Mouse (Mus musculus) adrenal gland, postnatal 25 days (tissue): ENCODE results near the gene Sept8. TPM values are rescaled to one million over a fixed set of nuclear protein-coding genes. Genes with fewer than 3 reads are reported as not detected.

Experiments
- DNase-seq: peaks from one replicate; pipeline ENCODE4 v3.0.0; 2021; ENCODE audit warnings: mixed read lengths
- long read RNA-seq: library from polyadenylated mRNA; stranded (forward); transcript quantifications from one replicate; pipeline ENCODE4 v2.0.0, GENCODE M21; 2021
- total RNA-seq: library from RNA; stranded (reverse); gene quantifications from 2 replicates; pipeline ENCODE4 v1.2.3, GENCODE M21; 2021

Gene Sept8
- total RNA-seq = 44.5 and 44.6 TPM in 2 replicates
- long read RNA-seq, full-length matches to known transcripts = 6 of 17 reads
- long read RNA-seq, partial matches to known transcripts = 1 of 17 reads
- long read RNA-seq, other reads (novel, unspliced or antisense) = 10 of 17 reads

- DNase-seq = peak; percentile 71
Measured at GRCm38 (mm10) chr11:53519207-53520121, at the start of gene Sept8. Gene Sept8 (plus strand): TSS chr11:53519257.

DNA sequence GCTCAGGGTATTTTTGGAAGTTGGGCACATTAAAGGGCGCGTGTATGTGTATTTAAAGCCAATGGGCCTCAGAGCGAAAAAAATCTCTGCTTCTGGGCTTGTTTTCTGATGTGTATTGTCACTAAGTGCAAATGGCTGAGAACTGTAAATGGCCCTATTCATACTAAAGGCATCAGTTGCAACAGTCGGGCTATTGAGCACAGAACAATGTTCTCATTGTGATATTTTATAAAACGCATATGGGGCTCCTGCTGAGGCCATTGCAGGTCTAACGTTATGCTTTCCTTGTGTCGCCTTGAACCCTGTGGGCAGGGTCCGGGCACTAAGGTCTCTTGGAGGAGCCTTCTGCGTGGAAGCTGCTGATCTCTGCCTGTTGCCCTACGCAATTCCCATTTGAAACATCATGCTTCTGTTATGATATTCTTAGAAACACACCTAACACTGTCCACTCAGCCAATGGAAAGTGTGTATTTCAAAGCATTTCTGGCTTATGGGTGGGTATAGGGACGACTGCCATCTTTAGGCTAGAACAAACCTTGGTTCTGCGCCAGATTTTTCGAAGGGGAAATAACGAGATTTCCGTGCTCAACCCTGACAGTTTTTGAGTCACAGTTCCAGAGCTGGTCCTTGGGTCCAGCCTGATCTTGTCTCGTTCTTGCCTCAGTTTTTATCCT lies 49.6 kb upstream of the Sept8 start:
- DNase-seq = no peak

DNA sequence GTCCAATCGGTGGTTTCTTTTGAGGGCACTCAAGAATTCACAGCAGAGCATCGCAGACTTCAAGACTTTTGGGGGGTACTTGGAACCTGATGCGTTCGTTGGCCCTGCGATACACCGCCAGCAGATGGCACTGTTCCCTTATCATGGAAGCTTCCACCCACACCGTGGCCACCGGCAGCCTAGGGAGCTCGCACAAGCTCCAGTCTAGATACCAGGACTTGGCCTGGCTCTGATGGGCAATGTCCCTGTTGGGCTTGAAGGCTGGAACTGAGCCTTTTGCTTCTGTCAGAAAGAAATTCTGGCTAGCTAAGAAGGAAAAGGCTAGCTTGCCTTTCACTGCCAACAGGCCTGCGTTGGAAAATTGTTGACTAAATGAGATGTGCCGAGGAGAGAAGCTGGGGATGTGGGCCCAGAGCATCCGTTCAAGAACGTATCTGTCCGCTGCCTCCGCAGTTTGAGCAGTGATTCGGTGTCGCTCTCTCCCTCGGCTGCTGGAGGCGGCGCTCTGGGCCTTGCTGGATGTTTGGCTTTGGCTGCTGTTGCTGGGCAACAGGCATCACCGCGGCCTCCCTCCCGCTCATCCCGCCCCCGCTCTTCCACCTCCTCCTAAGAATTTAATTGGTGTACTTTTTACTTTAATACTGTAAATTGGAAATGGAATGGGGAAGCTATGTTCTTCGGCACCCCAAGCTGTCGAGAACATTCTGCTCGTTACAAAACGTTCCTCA lies 48.9 kb upstream of the Sept8 start, which contains the start of gene Gm9837:
TSS of gene Gm9837 (minus strand) at position 512 of the 728 bp plus-strand sequence.
- DNase-seq = peak; percentile 91

DNA sequence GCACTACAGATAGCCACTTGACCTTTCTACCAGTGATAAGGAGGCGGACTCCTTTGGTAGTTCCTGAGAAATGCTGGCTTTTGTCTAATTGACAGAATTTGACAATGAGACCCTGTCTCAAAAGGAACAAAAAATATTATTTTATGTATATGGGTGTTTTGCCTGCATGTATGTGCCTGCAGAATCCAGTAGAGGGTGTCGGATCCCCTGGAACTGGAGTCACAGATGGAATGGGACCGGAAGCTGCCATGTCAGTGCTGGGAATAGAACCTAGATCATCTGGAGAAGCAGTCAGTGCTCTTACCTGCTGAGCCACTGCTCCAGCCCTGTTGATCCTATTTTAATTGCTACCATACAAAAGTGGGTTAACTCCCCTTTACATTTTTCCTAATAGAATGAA lies 46.3 kb upstream of the Sept8 start:
- no peak for DNase-seq

DNA sequence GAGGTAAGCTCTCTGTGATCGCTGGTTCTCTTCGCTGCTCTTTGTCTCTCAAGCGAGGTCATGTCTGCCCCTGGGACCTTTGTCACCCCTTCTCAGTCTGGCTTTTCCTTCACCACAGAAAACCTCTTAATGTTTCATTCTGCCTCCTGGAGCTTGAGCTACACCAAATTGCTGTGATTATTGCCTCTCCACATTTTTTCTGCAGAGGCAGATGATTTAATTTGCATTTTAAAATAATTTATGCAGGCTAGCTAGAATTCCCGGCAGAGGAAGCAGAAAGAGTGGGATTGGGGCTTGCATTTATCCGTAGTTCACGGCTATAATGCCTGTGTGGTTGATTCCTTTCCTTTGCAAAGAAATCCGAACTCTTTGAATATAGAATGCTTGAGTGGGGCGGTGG lies 43.4 kb upstream of the Sept8 start:
- DNase-seq = no peak

GRCm38 (mm10) chr11:53477833-53478232 lies 41.2 kb upstream of the Sept8 start:
- no peak for DNase-seq

- DNase-seq = peak; percentile 24
Measured at GRCm38 (mm10) chr11:53478383-53479170, 40.5 kb upstream of the Sept8 start.

- peak; percentile 26 for DNase-seq
Measured at GRCm38 (mm10) chr11:53479171-53479782, 39.8 kb upstream of the Sept8 start.

GRCm38 (mm10) chr11:53479783-53480301 lies 39.2 kb upstream of the Sept8 start, which contains the start of the genes Gm9945 and Sowaha:
Gene Gm9945 (plus strand): TSS chr11:53480166.
Gene Sowaha (minus strand): TSS chr11:53480274.
- DNase-seq = peak; percentile 29

DNA sequence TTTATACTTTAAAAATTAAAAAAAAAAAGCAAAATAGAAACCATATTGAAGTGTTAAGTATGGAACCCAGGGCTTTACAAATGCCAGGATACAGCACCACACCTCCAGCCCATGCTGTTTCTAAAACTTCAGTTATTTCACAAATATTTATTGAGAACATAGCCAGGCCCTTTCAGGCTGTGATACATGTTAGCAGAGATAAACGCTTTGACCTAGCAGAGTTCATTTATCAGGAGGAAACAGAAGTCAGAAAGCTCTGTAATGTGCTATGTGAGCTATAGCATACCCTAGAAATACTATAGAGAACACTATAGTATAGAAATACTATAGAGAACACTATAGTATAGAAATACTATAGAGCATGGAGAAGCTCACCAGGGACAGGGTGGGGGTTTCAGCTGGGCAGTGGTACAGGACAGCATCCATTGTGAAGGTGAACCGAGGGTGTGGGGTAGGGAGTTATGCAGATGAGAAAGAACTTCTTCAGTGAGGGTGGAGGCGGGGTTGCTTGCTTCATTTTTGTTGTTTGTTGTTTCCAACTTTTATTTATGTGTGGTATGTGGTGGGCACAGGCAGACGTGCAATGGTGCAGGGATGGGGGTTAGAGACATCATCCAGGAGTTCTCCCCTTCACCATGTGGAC lies 37.8 kb upstream of the Sept8 start:
- no peak for DNase-seq

DNA sequence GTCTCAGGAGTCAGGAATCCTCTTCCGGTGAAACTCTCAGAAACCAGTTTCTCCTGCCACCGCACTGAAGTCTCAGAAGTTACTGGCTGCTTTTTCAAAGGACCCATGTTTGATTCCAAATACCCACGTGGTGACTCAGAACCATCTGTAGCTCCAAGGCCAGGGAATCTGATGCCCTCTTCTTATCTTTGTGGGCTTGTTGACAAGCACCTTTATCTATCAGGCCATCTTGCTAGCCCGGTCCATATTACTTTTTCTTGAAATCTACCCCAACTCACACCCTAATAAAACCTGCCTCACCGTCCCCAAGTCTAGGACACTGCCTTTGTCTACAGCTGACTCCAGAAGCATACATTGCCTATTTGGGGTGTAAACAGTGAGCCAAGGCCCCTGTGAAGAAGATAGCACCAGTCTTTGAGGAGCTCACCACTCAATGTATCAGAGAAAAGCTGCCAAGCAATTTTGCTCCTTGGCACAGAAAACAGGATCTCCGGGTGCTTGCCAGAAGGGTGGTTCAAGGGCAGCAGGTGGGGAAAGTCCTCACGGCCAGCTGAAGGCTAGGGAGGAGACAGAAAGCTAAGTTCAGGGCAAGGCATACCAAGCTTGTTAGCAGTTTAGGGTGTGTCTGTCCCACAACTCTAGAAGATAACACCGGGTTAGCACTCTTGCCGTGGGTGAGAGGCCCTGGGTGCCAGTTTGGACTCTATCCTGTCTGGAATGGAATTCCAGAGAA lies 35.7 kb upstream of the Sept8 start:
- no peak for DNase-seq

DNA sequence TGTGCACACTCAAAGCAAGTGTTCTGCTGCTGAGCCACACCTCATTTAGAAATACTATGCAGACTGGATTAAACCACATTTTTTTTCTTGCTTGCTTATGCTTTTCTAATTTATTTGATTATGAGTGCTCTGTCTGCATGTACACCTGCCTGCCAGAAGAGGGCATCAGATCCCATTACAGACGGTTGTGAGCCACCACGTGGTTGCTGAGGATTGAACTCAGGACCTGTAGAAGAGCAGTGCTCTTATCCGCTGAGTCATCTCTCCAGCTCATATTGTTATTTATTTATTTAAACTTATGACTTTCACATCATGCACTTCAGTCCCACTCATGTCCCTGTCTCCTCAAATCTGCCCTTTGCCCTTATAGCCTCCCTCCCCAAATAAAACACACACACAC lies 33.3 kb upstream of the Sept8 start:
- DNase-seq = no peak

GRCm38 (mm10) chr11:53486351-53486750 lies 32.7 kb upstream of the Sept8 start:
- no peak for DNase-seq

- peak; percentile 38 for DNase-seq
Measured at GRCm38 (mm10) chr11:53486822-53487594, 32.0 kb upstream of the Sept8 start.

DNA sequence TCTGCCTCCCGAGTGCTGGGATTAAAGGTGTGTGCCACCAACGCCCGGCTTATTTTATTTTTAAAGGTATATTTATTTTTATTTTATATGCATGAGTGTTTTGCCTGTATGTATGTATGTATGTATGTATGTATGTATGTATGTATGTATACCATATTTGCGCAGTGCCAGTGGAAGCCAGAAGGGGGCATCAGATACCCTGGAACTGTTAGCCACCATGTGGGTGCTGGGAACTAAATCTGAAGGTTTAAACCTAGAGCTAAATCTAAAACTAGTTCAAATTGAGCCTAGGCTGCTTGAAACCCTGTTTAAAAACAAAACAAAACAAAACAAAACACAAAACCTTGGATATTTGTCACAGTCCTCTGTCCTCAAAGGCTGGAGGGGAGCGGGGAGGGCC lies 30.1 kb upstream of the Sept8 start:
- DNase-seq = no peak

DNA sequence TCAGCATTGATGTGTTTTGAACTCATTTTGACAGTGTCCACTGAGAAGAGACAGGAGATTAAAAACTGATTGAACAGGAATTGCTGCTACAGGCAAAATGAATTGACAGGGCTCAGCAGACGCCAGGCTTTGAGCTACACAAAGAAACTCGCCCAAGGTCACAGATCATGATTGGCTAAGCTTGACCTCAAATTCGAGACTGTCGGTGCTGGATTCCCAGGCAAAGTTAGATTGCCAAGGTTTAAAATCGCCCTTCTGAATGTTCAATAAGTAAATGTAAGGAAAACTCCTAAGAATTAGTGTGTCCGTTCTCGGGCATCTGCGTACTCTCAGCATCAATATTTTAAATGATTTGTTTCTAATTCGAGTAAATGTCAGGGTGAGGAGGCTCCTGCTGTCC lies 29.6 kb upstream of the Sept8 start:
- no peak for DNase-seq

GRCm38 (mm10) chr11:53491954-53492401 lies 27.1 kb upstream of the Sept8 start:
- no peak for DNase-seq

DNA sequence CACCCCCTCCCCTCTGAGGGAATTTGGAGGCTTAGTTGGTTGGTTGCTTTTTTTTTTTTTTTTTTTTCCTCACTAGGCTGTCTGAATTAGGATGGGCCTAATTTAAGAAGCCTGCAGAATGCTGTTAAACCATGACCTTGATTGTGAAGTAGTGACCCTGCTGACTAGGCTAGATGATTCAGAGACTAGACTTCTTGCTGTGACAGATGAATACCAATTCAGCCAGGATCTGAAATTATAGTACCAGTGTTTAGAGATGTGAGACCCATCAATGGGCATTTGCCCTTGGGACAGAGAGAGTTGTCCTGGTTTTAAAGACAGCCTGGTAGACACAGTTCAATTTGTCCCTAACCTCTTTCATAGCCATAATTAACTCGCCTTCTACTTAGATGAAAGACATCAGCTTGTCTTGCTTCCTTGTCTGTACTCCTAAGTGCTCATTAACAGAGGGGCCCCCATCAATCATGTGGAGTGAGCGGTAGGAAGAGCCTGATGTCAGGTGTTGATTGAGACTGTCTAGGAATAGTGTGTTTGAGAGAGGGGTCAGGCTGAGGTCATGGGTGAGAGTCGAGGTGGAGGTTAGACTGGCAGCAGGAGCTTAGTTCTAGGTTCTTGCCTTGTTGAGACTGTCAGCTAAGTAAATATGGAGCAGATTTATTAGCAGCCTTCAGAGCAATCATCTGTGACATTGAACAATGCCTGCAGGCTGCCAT lies 25.7 kb upstream of the Sept8 start:
- no peak for DNase-seq
